Mouse (Mus musculus): ENCODE measurements at regions not wholly inside any gene's neighbourhood (a gene's known extent, or its start where the extent isn't known, plus 50 kb on each side); places are given as distances from the start of the nearest gene placed in this dataset.

DNA sequence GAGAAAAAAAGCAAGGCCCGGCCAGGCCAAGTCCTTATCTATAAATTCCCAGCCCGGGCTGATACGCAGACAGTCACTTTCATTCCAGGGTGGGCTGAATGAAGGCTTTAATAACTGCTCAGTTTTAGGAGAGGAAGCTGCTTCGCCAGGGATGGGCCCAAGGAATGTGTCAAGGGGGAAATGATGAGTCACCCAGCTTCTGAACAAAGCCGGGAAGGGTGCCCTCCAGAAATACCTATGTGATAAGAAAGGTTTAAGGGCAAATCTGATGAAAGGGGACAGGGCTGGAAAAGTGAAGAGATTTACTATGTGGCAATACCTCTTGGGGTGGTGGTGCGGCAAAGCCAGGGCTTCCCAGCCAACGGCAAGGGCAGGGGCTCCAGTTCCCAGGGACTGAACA, 145.6 kb downstream of the Samd5 start:
- DNase-seq (ENCODE audit: low read depth): no peak
- TF ChIP-seq POLR2A (IDR thresholded peaks at IDR 0.05; ENCODE audit: borderline replicate concordance, extremely low read depth, insufficient read depth, insufficient read length, poor library complexity, severe bottlenecking): no peak
- no peak for TF ChIP-seq CTCF (IDR thresholded peaks at IDR 0.05; ENCODE audit: borderline replicate concordance, extremely low read depth, insufficient read depth, insufficient read length)

DNA sequence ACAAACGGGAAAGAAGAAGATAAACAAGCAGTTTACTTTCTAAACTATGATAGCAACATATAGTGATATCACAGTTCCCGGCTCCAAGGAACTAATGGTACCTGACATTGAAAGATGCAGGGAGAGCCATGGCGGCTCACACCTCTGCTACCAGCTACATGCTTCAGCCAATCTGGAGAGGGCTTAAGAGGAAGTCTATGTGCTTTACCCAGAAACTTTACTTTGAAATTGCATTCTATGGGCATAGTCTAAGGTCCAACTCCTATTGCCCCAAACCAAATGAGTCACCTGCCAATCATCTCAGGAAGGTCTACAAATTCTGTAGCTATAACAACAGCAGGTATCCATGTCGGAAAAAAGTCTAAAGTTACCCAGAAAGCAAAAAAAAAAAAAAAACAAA, 146.9 kb downstream of the Samd5 start:
- TF ChIP-seq POLR2A (IDR thresholded peaks at IDR 0.05; ENCODE audit: borderline replicate concordance, extremely low read depth, insufficient read depth, insufficient read length, poor library complexity, severe bottlenecking) (no peak), CTCF (IDR thresholded peaks at IDR 0.05; ENCODE audit: borderline replicate concordance, extremely low read depth, insufficient read depth, insufficient read length) (no peak)

DNA sequence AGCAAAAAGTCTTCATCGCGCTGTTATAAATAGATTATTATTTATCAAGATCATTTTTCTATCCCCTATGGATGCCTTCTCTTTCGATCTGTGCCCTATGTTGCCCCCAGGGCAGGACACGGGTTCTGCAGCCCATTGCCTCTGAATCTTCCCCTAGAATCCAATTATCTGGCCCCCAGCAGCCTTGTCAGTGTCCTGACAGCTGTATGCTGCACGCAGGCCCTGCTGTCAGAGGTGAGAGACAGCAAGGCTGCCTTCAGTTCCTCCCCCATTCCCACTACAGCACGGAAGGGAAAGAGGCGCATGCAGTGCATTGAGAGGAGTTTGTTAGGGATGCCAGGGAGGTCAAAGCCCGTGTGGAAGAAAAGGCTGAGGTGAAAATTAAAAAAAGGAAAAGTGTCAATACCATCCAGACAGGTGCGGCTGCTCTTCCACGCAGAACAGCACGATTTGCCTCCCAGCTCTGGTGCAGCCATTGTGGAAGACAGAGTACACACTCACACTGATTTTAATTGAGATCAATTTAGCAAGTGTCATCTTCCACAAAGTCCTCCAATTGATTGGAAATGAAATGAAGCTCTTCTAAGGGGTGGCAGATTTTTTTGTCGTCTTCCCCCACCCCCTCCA, 165.1 kb downstream of the Samd5 start:
- TF ChIP-seq CTCF (IDR thresholded peaks at IDR 0.05; ENCODE audit: borderline replicate concordance, extremely low read depth, insufficient read depth, insufficient read length) (no peak), POLR2A (IDR thresholded peaks at IDR 0.05; ENCODE audit: borderline replicate concordance, extremely low read depth, insufficient read depth, insufficient read length, poor library complexity, severe bottlenecking) (no peak)
- DNase-seq (ENCODE audit: low read depth): peak; percentile 77

More for the DNA sequence above, 146.9 kb downstream of the Samd5 start:
- DNase-seq (ENCODE audit: low read depth): no peak

DNA sequence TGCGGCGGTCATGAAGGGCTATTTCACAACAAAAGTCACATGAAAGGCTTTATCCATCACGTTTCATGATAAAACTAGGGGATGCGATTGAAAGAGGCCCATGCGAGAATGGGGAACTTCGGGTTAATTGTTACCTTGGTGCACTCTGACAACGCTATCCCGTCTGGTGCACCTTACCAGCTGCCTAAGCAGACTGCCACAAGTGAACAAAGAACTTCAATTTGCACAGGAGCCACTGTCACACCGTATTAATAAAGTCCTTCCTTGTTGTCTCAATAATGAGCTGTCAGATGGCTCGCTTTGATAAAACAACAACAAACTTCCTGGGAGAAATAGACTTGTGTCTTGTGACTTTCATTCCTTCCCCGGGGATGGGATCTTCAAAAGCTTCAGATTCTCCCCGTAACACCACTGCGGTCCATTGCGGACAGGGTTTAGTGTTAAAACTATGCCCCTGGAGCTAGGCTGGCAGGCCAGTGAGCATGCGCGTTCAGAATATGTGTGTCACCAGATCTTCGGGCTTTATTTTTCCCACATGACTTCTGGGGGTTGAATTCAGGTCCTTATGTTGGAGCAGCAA, 165.8 kb downstream of the Samd5 start:
- TF ChIP-seq CTCF (IDR thresholded peaks at IDR 0.05; ENCODE audit: borderline replicate concordance, extremely low read depth, insufficient read depth, insufficient read length) (no peak), POLR2A (IDR thresholded peaks at IDR 0.05; ENCODE audit: borderline replicate concordance, extremely low read depth, insufficient read depth, insufficient read length, poor library complexity, severe bottlenecking) (no peak)
- peak; percentile 47 for DNase-seq (ENCODE audit: low read depth)

GRCm38 (mm10) chr10:9503569-9504493, 171.2 kb downstream of the Samd5 start:
- peak; percentile 88 for DNase-seq (ENCODE audit: low read depth)
- TF ChIP-seq CTCF (IDR thresholded peaks at IDR 0.05; ENCODE audit: borderline replicate concordance, extremely low read depth, insufficient read depth, insufficient read length): no peak
- TF ChIP-seq POLR2A (IDR thresholded peaks at IDR 0.05; ENCODE audit: borderline replicate concordance, extremely low read depth, insufficient read depth, insufficient read length, poor library complexity, severe bottlenecking): no peak

DNA sequence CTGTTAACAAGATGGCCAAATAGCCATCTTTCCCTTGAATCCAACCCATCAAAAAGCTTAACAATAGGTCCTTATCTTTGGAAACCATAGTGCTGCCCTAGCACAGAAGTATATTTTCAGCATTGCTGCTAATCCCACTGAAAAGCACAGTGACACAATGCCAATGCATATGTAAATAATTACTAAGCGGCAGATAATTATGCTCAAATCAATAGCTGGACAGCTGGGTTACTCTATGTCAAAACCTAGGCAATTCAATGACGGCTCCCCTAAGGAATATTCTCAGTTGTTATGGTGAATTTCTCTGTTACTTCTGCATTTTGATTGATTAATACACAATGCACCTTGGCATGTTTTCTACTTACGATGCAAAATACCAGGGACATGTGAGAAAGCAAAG, 176.5 kb downstream of the Samd5 start:
- no peak for TF ChIP-seq POLR2A (IDR thresholded peaks at IDR 0.05; ENCODE audit: borderline replicate concordance, extremely low read depth, insufficient read depth, insufficient read length, poor library complexity, severe bottlenecking)
- no peak for TF ChIP-seq CTCF (IDR thresholded peaks at IDR 0.05; ENCODE audit: borderline replicate concordance, extremely low read depth, insufficient read depth, insufficient read length)
- peak; percentile 66 for DNase-seq (ENCODE audit: low read depth)

- DNase-seq (ENCODE audit: low read depth): no peak
- no peak for TF ChIP-seq CTCF (IDR thresholded peaks at IDR 0.05; ENCODE audit: borderline replicate concordance, extremely low read depth, insufficient read depth, insufficient read length)
- TF ChIP-seq POLR2A (IDR thresholded peaks at IDR 0.05; ENCODE audit: borderline replicate concordance, extremely low read depth, insufficient read depth, insufficient read length, poor library complexity, severe bottlenecking): no peak
Measured at GRCm38 (mm10) chr10:9497021-9497420, 178.0 kb downstream of the Samd5 start.

- DNase-seq (ENCODE audit: low read depth): peak; percentile 83
- no peak for TF ChIP-seq POLR2A (IDR thresholded peaks at IDR 0.05; ENCODE audit: borderline replicate concordance, extremely low read depth, insufficient read depth, insufficient read length, poor library complexity, severe bottlenecking)
- TF ChIP-seq CTCF (IDR thresholded peaks at IDR 0.05; ENCODE audit: borderline replicate concordance, extremely low read depth, insufficient read depth, insufficient read length): no peak
Measured at GRCm38 (mm10) chr10:9495143-9495651, 179.8 kb downstream of the Samd5 start.

DNA sequence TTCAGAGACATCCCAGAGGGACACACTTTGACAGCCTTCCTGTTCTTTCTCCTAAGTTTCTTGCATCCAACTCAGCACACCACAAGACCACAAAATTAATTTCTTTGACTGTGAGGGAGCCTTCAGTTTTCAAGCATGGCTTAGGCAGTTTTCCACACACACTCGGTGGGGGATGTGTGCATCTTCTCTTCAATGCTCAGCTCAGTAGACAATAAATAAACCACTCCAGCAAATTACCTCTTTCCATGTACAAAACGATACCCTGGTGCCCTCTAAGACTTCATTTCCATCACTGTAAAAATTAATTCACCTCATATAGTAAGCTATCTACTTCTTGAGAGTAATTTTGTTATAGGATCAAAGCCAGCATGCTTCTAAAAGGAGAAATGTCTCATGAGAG, 184.6 kb downstream of the Samd5 start:
- no peak for DNase-seq (ENCODE audit: low read depth)

GRCm38 (mm10) chr10:9462361-9462760, 212.6 kb downstream of the Samd5 start:
- peak; percentile 19 for DNase-seq (ENCODE audit: low read depth)
- TF ChIP-seq POLR2A (IDR thresholded peaks at IDR 0.05; ENCODE audit: borderline replicate concordance, extremely low read depth, insufficient read depth, insufficient read length, poor library complexity, severe bottlenecking) (no peak), CTCF (IDR thresholded peaks at IDR 0.05; ENCODE audit: borderline replicate concordance, extremely low read depth, insufficient read depth, insufficient read length) (no peak)

More for the DNA sequence above, 184.6 kb downstream of the Samd5 start:
- TF ChIP-seq POLR2A (IDR thresholded peaks at IDR 0.05; ENCODE audit: borderline replicate concordance, extremely low read depth, insufficient read depth, insufficient read length, poor library complexity, severe bottlenecking) (no peak), CTCF (IDR thresholded peaks at IDR 0.05; ENCODE audit: borderline replicate concordance, extremely low read depth, insufficient read depth, insufficient read length) (no peak)

GRCm38 (mm10) chr10:9459145-9459544, 215.9 kb downstream of the Samd5 start:
- peak; percentile 42 for DNase-seq (ENCODE audit: low read depth)
- TF ChIP-seq POLR2A (IDR thresholded peaks at IDR 0.05; ENCODE audit: borderline replicate concordance, extremely low read depth, insufficient read depth, insufficient read length, poor library complexity, severe bottlenecking): no peak
- no peak for TF ChIP-seq CTCF (IDR thresholded peaks at IDR 0.05; ENCODE audit: borderline replicate concordance, extremely low read depth, insufficient read depth, insufficient read length)

All from brain, embryonic 14.5 days (tissue).